Mouse (Mus musculus) embryo, embryonic 9.5 days (tissue): ENCODE measurements around the gene Stip1.
"Not testable (repeated sequence)": the region's sequence is repeated elsewhere in the genome, so short reads cannot be mapped to it uniquely, and the experiment has no call there.

Source experiments
- DNase-seq: peaks from one replicate; pipeline ENCODE4 v3.0.0-alpha.2; 2017; ENCODE audit errors: extremely low spot score

Gene Stip1

GRCm38 (mm10) chr19:7039841-7040636 is at the start of gene Stip1:
Stip1 (minus strand) TSS chr19:7039967.
- peak; percentile 99 for DNase-seq

GRCm38 (mm10) chr19:7089050-7089449 is 49.3 kb upstream of the Stip1 start:
- DNase-seq = no peak

GRCm38 (mm10) chr19:7088558-7088957 is 48.8 kb upstream of the Stip1 start:
- DNase-seq = no peak

GRCm38 (mm10) chr19:7084734-7085133 is 45.0 kb upstream of the Stip1 start:
- DNase-seq = no peak

- no peak for DNase-seq
These were observed 43.4 kb upstream of the Stip1 start for GRCm38 (mm10) chr19:7083035-7083794.

- no peak for DNase-seq
These were observed 41.9 kb upstream of the Stip1 start for GRCm38 (mm10) chr19:7081516-7082266.

- no peak for DNase-seq
These were observed 38.5 kb upstream of the Stip1 start for GRCm38 (mm10) chr19:7078271-7078670.

GRCm38 (mm10) chr19:7077666-7078065 is 37.9 kb upstream of the Stip1 start:
- no peak for DNase-seq

- not testable (repeated sequence) for DNase-seq
These were observed 35.6 kb upstream of the Stip1 start for GRCm38 (mm10) chr19:7075336-7075735.

- DNase-seq = no peak
These were observed 34.4 kb upstream of the Stip1 start for GRCm38 (mm10) chr19:7073997-7074781.

GRCm38 (mm10) chr19:7072221-7072620 is 32.5 kb upstream of the Stip1 start:
- no peak for DNase-seq

- no peak for DNase-seq
These were observed 31.0 kb upstream of the Stip1 start for GRCm38 (mm10) chr19:7070775-7071174.

- peak; percentile 76 for DNase-seq
These were observed 30.3 kb upstream of the Stip1 start for GRCm38 (mm10) chr19:7069781-7070763.

GRCm38 (mm10) chr19:7068661-7069531 is 29.1 kb upstream of the Stip1 start:
- DNase-seq = peak; percentile 49

- DNase-seq = peak; percentile 83
These were observed 28.4 kb upstream of the Stip1 start for GRCm38 (mm10) chr19:7068136-7068535.

- no peak for DNase-seq
These were observed 27.7 kb upstream of the Stip1 start for GRCm38 (mm10) chr19:7067344-7068050.

- no peak for DNase-seq
These were observed 27.1 kb upstream of the Stip1 start for GRCm38 (mm10) chr19:7066828-7067342.
